Mouse (Mus musculus): ENCODE data around the gene Gdf9.

GRCm38 (mm10) chr11:53447996-53448395 is 17.2 kb downstream of the Gdf9 start:
- TF ChIP-seq CTCF (IDR thresholded peaks at IDR 0.05; ENCODE audit: borderline replicate concordance, insufficient read depth, low read depth, low read length) (no peak), POLR2A (IDR thresholded peaks at IDR 0.05; ENCODE audit: borderline replicate concordance, insufficient read depth, low read length) (no peak)
